Mouse (Mus musculus) E14TG2a.4 (cell line): ENCODE data around the gene Ugt1a10.

Experiments used
- CTCF ChIP-seq: conservative IDR thresholded peaks from 2 replicates; pipeline ENCODE4 v1.5.1; 2014; ENCODE audit warnings: low read length
- NANOG ChIP-seq: IDR thresholded peaks from 2 replicates; pipeline ENCODE4 v1.6.1; 2014; ENCODE audit warnings: borderline replicate concordance, low read length, mixed read lengths
- POU5F1 ChIP-seq: IDR thresholded peaks from 2 replicates; pipeline ENCODE4 v1.6.1; 2014; ENCODE audit warnings: low read length, borderline replicate concordance

DNA sequence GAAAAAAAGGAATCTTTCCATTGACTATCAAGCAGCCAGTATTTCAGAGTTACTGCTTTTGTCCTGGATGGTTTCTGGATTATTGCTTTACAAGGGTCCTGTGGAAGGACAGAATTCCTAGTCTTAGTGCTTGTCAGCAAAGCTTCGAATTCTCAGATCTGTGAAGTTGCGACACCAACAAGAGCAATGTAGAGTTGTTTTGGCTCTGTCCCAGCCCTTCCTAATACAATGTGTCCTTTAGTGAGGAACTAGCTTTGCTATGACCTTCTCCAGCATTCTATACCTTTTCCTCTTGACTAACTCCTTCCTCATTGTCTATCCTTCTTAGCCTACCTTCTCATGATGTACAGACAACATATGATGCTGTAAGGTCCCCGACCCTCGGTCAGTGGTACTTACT, 41.0 kb upstream of the Ugt1a10 start:
- TF ChIP-seq CTCF = no peak
- TF ChIP-seq POU5F1 = no peak
- no peak for TF ChIP-seq NANOG
